Mouse (Mus musculus) layer of hippocampus, adult 9-11 months (tissue): Measurements from ENCODE around the gene 6430548M08Rik.

Experiments used
- DNase-seq: peaks from one replicate; pipeline ENCODE4 v3.0.0; 2022

The 6430548M08Rik gene

DNA sequence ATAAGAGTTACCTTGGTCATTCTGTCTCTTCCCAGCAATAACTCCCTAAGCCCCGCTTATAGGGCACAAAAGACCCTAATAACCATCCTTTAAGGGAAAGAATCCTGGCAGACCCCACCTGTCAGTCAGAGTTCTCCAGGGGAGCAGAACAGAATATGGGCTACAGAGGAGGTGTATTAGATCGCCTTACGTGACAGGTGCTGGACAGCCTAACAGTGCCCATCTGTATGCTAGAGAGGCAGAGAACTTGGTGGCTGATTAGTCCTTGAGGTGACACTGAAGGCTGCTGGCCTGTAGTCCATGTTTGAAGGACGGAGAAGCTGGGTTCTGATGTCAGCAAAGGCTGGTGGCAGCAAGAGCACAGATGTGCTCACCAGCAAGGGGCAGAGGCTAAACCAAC is 3.0 kb upstream of the 6430548M08Rik start:
- DNase-seq = no peak

DNA sequence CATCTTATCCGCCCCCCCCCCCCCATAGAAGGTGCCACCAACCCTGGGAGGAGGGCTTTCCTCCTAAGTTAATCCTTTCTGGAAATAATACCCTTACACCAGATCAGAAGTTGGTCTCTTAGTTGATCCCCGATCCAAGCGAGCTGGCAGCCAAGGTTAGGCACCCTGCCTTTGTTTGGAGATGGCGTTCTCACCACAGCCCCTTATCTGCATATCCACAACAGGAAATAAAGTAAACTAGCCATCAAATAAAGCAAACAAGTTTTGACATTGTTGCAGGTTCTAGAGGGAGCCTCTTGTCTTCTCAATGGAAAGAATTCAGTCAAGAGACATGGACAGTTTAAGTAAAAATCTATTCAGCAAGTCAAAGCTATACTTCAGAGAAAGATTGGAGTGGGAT is 2.6 kb upstream of the 6430548M08Rik start:
- DNase-seq = no peak

DNA sequence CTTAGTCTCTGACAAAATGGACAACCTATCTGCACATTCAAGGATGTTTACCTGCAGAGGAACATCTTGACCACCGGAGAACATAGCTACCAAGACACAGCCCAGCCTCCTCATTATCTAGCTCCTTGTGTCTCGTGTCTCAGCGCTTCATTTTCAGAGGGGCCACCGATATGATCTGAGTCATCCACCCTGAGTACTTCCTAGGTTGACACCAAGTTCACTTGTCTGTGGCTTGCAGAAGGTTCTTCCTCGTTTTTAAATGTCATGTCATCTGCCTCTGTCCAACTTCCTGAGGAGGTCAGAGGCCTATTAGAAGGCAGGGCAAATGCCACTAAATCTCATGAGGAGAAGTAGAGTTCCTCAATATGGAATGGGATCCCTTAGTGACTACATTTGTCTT is 1.4 kb upstream of the 6430548M08Rik start:
- DNase-seq = no peak

DNA sequence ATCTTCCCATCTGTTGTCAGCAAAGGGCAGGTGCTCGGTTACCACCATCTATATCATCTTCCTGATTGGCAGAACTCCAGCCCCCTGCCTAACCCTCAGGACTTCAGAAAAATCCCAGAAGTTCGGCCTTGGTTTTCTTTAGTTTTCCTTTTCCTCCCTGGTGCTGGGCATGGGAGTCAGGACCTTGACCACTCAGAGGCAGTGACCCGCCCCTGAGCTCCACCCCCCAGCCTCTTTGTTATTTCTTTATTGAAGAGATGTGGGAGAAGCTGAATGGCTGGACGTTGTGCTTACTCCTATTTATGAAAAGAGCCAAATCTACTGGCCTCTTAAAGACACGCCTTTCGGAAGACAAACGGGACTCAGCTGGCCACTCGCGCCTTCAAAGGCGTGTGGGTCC is 646 bp upstream of the 6430548M08Rik start:
- DNase-seq = peak; percentile 49

DNA sequence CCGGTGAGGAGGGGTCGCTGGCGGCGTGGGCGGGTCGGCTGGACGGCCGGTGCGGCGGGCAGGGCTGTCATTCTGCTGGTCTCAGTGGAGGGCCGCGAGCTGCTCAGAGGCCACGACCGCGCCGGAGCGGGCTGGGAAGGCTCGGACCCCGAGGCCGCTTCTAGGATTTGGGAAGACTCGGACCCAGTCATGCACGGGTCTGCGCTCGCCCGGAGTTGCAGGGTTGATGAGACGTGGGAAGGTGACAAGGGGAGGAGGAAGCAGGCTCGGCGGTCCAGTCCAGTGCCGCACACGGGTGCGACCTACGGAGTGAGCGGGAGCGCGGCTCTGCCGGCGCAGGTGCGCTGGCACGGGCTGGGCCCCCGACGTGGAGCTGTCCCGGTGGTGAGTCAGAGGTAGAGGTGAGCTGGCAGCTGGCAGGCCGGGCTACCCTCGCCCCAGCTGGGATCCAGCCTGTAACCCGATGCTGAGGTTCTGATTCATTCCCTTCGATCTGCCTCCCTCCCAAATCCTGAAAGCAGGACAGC is 426 bp downstream of the 6430548M08Rik start:
- DNase-seq = no peak

DNA sequence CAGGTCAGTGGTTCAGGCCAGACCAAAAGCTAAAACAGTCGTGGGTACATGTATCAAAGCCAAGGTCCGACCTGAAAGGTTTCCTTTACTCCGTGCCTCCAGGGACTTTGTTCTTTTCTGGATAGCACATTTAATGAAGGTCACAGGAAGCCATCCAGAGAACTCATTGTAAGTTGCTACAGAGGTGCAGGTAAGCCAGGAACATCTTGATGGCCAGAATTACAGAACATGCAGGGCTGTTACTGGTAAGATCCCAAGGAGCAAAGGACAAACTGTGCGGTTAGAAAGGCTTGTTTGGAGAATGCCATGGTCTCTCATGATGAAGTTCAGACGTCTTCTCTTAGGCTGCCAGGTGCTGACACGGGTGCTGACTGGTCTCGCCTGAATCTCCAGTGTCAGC is 2.6 kb downstream of the 6430548M08Rik start:
- no peak for DNase-seq

DNA sequence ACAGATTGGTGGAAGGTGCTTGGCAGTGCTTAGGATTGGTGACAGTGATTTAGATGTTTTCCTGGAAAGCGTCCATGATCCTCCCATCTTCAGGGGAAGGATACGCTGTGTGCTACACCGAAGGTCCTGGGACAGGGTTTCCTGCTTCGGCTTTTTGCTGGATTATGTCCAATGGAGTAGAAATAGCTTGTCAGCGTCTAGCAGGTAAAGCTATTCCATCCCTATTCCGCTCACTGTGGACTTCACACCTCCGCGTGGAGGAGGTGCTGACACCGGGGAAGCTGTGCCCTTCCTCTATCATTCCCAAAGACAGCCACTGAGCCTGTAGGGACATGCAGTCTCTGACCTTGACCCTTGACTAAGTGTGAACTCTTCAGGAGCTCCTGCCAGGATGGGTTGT is 4.2 kb downstream of the 6430548M08Rik start:
- DNase-seq = no peak

DNA sequence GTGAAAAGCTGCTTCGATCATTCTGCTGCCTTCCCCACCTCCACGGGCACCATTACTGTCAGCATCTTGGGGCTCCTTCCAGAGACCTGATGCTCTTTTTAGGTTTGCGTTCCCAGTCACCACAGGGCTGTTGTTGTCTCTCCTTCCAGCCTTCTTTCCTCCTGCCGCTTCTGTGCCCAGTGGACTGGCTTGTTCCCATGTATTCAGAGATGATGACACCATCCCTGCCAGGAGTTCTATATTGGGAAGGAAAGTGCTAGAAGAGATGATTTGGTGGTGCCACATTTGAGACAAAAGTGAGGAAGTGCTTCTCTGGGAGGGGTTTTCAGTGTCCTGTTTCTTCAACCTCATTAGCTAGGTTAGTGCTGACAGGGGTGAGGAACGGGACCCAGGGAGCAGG is 4.9 kb downstream of the 6430548M08Rik start:
- no peak for DNase-seq

DNA sequence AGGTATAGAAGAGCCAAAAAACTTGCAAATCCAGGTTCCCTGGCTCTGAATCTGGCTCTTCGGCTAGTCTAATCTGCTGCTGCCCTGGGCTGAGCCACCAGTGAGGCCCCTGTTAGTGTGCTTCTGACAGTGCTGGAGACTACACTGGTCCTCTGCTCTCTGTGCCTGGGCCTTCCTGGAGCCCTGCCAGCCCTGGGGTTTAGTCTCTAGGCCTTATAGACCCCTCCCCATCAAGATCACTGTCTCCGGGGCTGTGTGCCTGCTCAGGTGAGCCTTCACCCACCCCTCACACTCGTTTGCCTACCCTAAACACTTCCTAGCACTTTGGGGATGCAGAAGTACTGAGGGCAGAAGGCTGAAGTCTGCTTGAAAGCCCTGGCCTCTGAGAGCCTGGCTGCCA is 5.5 kb downstream of the 6430548M08Rik start:
- DNase-seq = no peak

DNA sequence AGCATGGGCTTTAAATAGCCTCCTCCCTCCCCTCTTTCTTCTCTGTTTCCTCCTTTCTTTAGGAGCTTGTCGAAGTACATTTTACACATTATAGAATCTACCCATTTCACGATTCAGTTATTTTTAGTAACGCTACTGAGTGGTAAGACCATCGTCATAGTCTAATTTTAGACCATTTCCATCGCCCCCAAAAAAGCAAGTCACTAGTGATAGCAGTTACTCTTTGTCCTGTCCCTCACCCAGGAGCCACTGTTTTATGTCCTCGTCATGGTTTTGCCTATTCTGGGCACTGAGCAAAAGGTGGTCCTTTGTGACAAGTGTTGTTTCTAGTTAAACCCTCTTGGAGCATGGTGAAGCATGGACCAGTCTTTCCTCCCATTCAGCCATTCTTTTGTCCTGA is 6.0 kb downstream of the 6430548M08Rik start:
- no peak for DNase-seq

DNA sequence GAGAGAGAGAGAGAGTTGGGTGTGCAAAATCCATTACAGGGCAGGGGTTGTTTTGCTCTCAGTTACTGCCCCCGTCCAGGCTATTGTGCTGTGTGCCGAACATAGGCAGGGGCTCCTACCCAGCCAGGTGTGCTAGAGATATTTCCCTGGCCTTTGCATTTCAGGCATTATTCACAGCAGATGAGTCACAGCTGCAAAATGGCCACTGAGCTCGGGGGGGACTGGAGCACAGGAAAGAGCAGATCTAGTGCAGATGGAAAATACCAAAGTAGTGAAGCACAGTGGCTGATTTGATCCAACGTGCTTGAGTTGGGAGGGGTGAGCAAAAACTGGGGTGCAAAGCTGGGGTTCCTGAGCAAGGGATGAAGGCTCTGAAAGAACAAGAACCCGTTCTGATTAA is 7.0 kb downstream of the 6430548M08Rik start:
- DNase-seq = no peak

DNA sequence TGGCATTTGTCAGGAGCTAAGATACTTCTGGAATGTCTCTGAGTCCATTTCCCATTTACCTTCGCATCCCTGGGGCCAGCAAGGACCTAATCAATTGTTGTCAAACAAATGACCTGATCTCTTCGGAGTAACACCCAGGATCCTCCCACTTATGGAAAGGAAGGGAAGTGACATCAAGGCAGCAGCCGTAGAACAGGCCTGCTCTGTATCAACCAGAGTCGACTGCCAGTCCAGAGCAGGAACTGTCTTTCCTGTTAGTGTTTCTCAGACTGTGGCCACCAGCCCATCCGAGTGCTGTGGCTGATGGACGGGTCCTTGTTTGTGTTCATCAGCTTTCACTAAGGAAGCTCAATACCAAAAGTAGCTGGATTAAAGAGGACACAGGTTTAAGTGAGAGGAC is 10.3 kb downstream of the 6430548M08Rik start:
- no peak for DNase-seq

DNA sequence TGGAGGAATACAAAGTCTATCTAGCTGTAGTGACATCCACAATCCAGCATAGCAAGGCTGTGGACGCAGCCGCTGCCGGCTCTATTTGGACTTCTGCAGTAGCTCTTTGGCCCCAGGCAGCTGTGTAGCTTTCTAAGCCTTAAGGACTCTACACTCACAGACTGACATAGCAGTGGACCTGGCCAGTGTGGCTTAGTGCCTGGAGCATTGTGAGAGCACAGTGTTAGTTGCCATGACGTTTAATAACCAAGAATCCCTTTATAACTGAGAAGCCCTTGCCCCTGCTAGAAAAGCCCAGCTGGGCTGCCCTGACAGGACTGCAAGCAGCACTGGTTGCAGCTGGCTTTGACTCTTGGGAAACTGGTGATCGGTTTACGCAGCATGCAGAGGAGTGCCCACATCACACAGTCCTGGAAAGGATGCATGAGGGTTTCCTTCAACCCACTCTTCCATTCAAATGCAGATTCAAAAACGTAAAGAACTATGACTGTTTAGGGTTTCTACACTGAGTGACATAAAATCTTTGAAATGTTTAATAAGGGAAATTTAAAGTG is 11.0 kb downstream of the 6430548M08Rik start:
- no peak for DNase-seq

DNA sequence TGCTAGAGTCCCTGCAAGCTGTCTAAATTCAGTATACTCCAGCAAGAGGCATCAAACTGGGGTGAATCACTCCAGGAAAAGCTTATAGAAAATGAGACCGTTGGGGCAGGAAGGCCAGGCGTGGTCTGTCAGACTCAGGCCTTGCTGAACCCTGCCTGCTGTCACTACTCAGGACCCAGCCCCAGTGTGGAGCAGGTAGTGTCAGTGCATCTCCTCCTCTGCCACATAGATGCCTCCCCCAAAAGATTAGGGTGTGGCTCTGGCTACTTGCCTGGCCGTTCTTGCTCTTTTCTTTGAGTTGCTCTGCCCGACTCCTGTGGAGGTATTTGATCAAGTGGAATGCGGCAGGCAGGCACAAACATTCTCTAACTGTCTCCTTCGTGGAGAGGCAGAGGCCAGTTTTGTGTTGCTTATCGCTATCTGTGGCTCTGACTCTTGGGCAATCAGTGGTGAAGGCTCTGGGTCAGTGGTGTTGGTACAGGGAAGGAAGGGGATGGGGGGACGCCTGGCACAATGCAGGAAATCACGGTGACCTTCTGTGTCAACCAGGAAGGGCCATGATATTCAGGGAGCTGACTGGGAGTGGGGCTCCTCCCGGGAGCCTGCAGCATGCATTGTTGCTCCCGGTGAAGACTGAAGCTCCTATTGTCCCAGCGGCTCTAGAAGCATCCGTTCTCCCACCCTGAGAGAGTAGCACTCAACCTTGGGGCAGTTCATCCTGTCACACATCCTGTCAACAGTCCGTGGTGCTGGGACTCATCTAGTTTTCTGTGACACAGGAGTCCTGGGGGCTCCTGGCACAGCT is 12.6 kb downstream of the 6430548M08Rik start:
- no peak for DNase-seq

DNA sequence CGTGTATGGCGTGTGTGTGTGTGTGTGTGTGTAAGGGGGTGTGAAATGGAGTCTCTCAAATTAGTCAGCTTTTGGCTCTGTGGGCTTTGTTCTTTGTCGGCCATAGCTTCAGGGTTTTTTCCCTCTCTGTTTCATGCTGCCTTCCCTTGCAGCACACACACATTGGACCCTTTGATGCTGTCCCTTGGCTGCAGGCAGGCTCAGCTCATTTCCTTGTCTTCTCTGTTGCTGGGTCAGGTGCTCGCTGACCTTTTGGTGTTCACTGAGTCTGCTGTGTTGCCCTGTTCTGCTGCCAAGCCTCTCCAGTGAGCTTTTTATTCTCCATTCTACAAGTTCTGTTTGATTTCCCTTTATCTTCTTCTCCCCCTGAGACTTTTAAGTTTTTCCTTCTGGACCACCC is 15.6 kb downstream of the 6430548M08Rik start:
- DNase-seq = no peak

DNA sequence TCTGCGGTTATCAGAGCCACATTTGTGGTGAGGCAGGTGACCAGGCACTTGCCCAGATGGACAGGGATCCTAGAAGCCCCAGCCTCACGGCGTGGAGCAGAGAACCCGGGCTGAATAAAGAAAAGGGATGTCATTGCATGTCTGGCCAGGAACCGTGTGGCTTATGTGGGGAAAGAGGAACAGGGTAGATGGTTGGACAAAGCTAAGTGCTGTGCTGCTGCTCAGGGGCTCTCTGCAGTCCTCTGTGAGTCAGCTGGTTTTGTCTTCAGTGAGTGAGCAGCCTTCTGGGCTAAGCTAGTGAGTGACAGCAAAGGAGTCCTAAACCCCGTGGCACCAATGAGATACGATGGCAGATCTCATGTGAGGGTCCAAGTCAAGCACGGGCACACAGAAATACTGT is 17.2 kb downstream of the 6430548M08Rik start:
- DNase-seq = no peak

DNA sequence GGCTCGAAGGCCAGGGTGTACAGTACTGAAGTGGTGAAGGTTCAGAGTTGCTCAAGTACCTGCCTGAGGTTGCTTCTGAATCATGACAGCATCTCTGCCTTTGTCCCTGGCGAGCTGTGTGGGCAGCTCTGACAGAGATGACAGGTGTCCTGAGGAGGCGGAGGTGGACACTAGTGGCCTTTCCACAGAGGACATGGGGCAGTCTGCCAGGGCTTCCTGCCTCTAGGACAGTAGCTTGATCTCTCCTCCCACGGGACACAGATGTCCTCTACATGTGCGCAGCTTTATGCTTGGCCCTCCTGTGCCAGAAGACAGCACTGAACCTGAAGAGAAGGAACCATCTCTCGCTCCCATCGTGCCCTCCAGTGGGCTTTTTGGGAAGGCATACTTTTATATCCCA is 19.2 kb downstream of the 6430548M08Rik start:
- no peak for DNase-seq

DNA sequence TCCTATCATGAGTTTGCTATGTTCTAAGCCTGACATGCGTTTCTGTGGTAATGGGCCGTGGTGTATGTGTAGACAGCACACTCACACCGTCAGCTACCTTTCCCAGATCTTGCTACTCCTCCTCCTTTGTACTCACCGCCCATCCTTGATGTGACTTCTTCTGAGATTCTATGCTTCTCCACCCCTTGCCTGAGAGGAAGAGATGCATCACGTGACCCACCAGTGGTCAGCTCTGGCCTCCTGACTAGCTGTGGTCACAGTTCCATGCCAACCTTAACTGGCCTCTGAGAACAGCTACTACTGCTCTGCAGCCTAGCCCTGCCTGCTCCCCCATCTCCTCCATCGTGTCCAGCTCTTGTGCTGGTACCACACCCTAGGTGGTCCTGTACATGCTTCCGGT is 21.7 kb downstream of the 6430548M08Rik start:
- DNase-seq = no peak

DNA sequence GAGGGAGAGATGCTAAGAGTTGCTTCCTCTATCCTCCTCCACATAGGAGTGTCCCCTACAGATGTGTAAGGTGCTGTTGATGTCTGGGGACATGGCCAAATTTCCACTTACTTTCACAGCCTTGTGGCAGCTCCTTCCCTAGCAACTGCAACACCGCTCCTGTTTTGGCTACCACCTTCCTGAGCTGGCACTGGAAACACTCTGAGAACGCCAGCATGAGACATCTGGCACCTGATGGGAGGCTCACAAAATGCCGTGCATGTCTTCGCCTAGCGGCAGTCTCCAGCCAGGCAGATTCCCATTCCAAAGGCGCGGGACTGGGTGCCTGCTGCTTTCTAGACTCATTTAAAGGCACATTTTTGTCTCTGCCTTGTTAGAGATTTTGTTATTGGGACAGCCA is 22.7 kb downstream of the 6430548M08Rik start:
- peak; percentile 82 for DNase-seq

DNA sequence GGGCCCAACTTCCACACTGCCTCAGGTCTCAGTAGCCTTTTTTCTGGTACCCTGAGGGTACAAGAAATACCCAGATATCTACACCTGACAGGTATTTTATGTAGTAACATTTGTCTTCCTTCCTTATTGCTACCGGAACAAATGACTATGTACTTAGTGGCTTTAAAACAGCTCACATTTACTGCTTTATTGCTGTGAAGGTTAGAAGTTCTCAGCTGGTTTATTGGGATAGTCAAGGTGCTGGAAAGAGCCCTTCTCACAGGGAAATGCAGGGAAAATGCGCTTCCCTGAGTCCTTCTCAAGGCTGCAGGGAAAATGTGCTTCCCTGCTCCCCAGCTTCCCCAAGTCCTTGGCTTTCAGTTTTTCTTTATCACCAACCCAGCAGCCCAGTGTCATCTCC is 25.0 kb downstream of the 6430548M08Rik start:
- no peak for DNase-seq

DNA sequence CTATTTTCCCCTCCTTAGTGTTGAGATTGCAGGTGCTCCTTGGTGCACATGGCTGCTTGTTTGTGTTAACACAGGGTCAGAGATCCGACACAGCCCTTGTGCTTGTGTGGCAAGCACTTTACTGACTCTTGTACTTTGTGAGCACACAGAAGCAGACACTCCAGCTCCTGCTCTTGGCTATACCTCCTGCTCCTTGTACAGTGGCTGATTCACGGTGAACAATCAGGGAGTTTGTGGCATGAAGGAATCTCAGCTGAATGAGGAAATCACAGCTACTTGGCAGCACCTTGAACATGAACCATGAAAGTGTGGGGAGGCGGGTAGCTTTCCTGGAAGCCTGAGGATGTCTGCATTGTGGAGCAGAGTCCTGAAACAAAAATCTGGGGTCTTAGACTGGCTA is 26.8 kb downstream of the 6430548M08Rik start:
- DNase-seq = no peak

DNA sequence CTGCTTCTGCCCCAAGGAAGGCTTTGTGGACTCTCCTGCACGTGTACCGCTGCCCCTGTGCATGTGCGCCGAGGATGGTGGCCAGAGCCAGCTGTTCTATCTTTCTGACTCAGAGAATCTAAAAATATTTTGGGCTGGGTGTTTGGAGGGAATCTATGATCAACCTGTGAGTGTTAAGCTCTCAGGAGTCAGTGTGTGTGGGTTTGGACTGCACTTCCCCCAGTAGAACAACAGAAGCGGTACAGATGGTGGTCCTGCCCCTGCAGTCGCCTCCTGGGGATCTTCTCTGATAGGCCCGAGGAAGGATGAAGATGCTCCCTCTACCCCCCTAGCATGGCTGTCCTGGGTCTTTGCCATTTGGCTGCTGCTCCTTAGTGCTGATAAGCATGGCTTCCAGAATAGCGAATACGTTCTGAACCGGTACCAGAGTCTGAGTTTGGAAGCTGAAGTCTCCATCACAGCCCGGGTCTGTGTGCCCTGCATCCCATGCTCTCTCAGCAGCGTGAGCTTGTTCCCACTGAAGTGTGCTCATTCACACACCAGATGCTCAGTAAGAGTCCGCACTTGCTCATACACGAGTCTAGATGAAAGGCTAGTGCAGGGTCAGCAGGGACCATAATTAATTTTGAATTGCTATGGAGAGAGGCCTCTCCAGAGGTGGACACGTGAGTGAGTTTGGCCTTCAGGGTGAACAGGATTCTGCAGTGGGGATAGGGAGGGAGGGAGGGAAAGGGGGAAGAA is 30.1 kb downstream of the 6430548M08Rik start:
- DNase-seq = peak; percentile 64

DNA sequence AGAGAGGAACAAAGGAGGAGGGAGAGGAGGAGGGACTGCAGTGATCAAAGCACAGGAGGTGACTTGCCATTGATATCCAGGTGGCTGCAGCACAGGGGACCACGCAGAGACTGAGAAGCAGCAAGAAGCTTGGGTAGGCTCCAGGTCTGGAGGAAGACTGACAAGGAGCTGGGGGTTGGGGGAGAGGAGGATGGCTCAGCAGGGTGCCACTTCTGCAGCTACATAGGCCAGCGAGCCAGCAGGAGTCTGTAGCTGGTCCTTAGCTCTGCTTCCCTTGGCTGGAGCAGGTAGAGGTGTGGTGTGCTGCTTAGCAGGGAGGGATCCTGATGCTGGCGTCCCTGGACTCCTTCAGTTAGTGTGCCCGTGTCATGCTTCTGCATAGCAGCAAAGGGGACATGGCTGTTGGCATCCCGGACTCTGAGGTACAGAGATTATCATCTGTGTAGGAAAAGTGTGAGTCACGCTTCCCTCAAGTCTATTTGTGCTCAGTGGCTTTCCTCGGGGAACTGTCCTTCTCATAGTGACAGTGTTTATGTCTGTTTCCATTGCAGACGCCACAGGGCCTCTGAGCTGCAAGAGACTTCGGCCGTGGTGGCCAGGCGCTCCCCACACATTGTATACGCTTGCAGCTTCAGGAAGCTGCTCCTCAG is 30.8 kb downstream of the 6430548M08Rik start:
- DNase-seq = peak; percentile 46
